Mouse (Mus musculus) CH12.LX (cell line): ENCODE measurements around the gene Fam120c.

ENCODE experiments used
- BHLHE40 ChIP-seq: IDR thresholded peaks from 2 replicates; pipeline ENCODE4 v1.6.1; 2011; ENCODE audit warnings: mild to moderate bottlenecking, low read depth, low read length, improper control_type of control experiment
- CHD2 ChIP-seq: IDR thresholded peaks from 2 replicates; pipeline ENCODE4 v1.6.1; 2011; ENCODE audit warnings: low read length, improper control_type of control experiment
- CTCF ChIP-seq, 2 experiments: IDR thresholded peaks in 1 of 2; conservative IDR thresholded peaks in 1 of 2; 2 replicates each; pipeline ENCODE4 v1.5.1; 2011 to 2012; ENCODE audit warnings: low read depth in 2 of 2, low read length in 2 of 2, improper control_type of control experiment in 1 of 2, inconsistent platforms in 1 of 2, mild to moderate bottlenecking in 1 of 2, moderate library complexity in 1 of 2
- E2F4 ChIP-seq: IDR thresholded peaks from 2 replicates; pipeline ENCODE4 v1.6.1; 2011; ENCODE audit warnings: low read depth, low read length, improper control_type of control experiment; ENCODE audit not compliant: insufficient replicate concordance
- EP300 ChIP-seq: IDR thresholded peaks from 2 replicates; pipeline ENCODE4 v1.6.1; 2011; ENCODE audit warnings: low read length, improper control_type of control experiment
- GABPA ChIP-seq: IDR thresholded peaks from 2 replicates; pipeline ENCODE4 v1.6.1; 2012; ENCODE audit warnings: low read depth, low read length, improper control_type of control experiment, inconsistent platforms; ENCODE audit not compliant: insufficient replicate concordance
- MAFK ChIP-seq: IDR thresholded peaks from 2 replicates; pipeline ENCODE4 v1.6.1; 2011; ENCODE audit warnings: low read length, improper control_type of control experiment; ENCODE audit not compliant: insufficient replicate concordance
- PAX5 ChIP-seq: IDR thresholded peaks from 2 replicates; pipeline ENCODE4 v1.6.1; 2012; ENCODE audit warnings: low read length, inconsistent platforms, mixed read lengths
- POLR2A ChIP-seq: IDR thresholded peaks from 2 replicates; pipeline ENCODE4 v1.6.1; 2011; ENCODE audit warnings: low read depth, mild to moderate bottlenecking, improper control_type of control experiment, low read length
- TCF12 ChIP-seq: IDR thresholded peaks from 2 replicates; pipeline ENCODE4 v1.6.1; 2014; ENCODE audit warnings: low read depth, mild to moderate bottlenecking, inconsistent platforms, low read length, improper control_type of control experiment
- USF1 ChIP-seq: IDR thresholded peaks from 2 replicates; pipeline ENCODE4 v1.6.1; 2014; ENCODE audit warnings: low read depth, mild to moderate bottlenecking, inconsistent platforms, low read length, improper control_type of control experiment
- ZC3H11A ChIP-seq: IDR thresholded peaks from 2 replicates; pipeline ENCODE4 v1.6.1; 2012; ENCODE audit warnings: low read depth, mild to moderate bottlenecking, inconsistent platforms, low read length, improper control_type of control experiment
- ZNF384 ChIP-seq: IDR thresholded peaks from 2 replicates; pipeline ENCODE4 v1.6.1; 2012; ENCODE audit warnings: low read depth, low read length, improper control_type of control experiment, inconsistent platforms

- TF ChIP-seq MAFK (no peak), POLR2A (no peak), ZNF384 (no peak), CHD2 (no peak), GABPA (no peak), PAX5 (no peak), CTCF (conservative IDR thresholded peaks at IDR 0.05 in 1 of 2, IDR thresholded peaks at IDR 0.05 in 1 of 2; ENCODE audit: low read depth in 2 of 2, low read length in 2 of 2) (no peak), E2F4 (no peak), EP300 (no peak), ZC3H11A (no peak), TCF12 (no peak), BHLHE40 (no peak), USF1 (no peak)
Observed at GRCm38 (mm10) chrX:151349322-151349721, 5.3 kb downstream of the Fam120c start.
